Mouse (Mus musculus) right cerebral cortex, postnatal 25 days (tissue): ENCODE measurements around the gene St6galnac4.

ENCODE experiments used
- DNase-seq: peaks from one replicate; pipeline ENCODE4 v3.0.0; 2022

Gene St6galnac4

DNA sequence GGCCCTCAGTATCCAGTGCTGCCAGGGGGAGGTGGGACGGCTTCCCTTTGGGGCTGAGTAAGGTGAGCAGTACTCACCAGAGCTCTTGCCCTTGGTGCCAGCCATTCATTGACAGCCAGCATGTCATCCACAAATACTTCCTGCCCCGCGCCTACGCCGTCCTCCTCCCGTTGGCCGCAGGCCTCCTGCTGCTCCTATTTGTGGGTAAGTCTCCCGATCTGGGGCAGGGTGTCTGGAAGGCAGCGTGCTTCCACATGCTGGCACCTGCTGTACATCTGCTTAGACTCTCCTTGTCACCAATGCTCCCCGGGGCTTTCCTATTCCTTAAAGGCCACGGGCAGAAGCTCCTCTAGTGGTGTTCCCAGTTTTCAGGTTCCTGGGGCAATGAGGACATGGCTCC lies 14.7 kb upstream of the St6galnac4 start:
- DNase-seq = no peak

DNA sequence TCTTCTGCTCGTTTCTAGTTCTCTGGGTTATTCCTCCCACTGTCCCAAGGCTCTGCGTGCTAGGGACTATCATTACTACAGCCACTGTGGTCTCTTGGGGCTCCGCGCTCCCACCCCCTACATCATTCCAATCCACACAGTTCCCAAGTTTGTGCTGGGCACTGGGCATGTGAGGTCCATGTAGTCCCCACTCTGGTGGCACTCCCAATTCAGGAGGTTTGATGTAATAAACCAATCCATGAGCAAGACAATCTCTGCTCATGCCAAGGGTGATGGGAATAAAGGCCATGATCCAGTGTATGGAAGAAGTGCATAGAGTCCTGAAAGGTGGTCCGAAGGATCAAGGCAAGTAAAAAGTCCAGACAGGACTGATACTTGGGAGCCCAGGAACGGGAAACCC lies 12.4 kb upstream of the St6galnac4 start, which contains the start of gene Pip5kl1:
Gene Pip5kl1 (plus strand): TSS at position 301 of the 400 bp plus-strand sequence.
- no peak for DNase-seq

DNA sequence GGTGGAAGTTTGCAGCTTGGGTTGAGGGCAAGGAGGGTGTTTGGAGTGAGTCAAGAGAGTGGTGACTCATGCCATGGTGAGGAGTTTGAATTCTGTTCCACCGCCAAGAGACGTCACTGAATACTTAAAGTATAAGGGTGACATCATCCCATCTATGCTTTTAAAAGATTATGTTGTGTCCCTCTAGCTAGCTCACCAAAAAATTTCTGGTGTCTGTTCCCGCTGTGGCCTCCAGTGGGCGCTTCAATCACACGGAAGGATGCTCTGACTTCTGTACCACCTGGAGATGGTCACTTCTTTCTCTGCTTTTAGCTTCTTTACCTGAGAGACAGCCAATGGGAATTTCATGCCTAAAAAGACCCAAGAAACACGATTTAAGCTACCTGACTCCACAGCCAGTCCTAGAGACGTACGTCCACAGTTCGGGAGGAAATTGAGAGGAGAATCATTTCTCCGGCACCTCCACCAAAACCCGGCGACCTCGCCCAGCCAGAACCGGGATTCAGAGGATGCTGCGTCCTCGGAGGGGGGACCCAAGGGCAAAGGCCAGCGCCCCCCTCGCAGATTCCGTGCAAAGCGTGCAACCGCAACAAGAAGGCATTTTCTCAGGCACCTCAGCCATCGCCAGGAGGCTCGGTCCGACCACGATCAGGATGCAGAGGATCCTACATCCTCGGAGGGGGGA lies 11.9 kb upstream of the St6galnac4 start:
- DNase-seq = peak; percentile 77

DNA sequence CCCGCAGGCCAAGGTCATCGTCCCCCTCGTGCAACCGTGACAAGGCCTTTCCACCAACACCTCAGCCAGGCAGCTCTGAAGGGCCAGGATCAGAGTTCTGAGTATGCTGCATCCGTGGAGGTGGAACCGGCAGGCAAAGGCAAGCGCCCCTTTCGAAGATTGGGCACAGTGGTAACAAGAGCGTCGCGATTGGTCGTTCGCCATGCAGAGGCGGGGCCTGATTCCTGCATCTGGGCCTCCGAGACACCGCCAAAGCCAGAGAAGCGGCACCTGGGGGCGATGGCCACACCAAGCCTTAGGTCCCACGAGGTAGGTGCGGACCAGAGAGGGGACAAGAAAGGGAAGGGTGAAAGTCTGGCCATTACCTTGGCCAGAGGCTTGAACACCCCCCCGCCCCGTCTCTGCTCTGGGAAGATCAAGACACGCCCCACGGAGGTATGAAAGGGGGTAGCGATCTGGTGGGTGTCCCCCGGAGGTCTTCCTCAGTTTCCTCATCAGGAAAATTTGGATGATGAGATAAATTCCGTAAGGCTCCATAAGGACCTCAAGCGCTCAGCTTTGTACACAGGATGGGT lies 11.2 kb upstream of the St6galnac4 start, which contains the start of gene 9430097D07Rik:
Gene 9430097D07Rik (minus strand): TSS at position 99 of the 575 bp plus-strand sequence.
- DNase-seq = peak; percentile 75

DNA sequence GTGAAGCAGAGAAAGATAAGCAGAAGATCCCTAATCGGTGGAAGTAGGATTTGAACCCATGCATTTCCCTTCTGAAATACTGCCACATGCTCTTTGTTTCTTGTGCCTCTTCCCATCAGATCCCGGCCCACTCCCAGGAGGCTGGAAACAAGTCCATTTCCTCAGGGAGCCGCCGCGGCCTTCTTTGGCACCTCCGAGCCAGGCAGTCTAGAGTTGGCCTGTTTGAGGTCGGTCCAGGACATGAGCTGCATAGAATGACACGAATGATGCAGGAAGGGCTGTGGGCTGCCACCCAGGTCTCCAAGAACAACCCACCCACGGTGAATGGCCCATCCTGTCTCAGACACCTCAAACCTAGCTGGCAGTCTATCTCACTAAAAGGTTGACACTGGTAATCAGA lies 10.4 kb upstream of the St6galnac4 start:
- DNase-seq = no peak

DNA sequence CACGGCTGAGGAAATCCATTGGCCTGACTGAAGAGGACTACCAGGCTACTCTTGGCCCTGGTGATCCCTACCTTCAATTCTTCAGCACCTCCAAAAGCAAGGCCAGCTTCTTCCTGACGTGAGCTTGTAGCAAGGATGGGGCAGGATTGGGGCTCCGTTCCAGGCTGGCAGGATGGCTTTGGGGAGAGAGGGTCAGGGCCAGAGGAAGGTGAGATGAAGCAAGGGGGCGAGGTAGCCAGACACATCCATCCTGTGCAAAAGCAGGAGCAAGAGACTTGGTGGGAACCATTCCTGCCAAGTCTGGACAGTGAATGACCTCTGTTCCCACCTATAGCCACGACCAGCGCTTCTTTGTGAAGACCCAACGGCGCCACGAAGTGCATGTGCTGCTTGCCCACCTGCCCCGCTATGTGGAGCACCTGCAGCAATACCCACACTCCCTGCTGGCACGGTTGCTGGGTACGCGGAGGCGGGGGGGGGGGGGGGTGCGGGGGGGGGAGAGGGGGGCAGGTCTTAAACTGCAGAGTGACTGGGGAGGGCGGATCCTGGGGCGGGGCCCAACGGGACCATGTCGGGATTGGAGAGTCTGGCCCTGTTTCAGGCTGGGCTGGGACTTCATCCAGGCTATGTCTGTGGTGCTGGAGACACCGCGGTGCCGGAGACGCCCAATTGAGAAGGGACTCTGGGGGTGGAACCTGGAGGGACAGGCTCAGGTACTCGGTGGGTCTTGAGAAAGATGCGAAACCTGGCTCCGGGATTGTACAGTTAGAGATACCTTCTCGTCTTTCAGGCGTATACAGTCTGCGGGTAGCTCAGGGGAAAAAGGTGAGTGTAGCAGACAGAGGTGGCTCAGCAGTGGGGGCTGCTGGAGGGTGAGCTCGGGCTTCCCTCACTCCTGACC lies 8.5 kb upstream of the St6galnac4 start:
- no peak for DNase-seq

DNA sequence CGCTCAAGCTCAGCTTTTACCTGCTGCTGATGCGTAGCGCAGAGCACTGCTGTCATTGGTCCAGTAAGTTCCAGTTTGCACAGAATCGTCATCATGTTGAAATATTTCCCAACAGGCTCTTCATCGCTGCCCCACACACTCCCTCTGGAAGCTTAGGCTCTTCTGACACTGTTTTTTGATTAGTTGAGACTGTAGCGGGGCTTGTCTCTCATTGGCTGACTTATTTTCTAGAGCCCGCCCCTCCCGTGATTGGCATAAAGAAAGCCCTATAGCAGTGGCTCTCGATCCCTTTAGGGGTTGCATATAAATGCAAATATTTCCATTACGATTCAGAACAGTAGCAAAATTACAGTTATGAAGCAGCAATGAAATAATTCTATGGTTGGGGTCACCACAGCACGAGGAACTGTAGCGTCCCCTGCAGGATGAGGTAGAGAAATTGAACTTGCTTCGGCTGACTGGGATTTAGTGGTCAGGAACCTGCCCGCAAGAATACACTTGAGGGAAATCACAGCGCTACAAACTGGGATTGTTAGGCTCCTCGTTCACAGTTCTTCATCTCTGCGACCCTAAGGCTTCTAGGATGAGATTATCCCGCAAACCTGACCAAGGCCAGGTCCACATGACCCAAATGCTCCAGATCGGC lies 5.3 kb upstream of the St6galnac4 start:
- peak; percentile 71 for DNase-seq

DNA sequence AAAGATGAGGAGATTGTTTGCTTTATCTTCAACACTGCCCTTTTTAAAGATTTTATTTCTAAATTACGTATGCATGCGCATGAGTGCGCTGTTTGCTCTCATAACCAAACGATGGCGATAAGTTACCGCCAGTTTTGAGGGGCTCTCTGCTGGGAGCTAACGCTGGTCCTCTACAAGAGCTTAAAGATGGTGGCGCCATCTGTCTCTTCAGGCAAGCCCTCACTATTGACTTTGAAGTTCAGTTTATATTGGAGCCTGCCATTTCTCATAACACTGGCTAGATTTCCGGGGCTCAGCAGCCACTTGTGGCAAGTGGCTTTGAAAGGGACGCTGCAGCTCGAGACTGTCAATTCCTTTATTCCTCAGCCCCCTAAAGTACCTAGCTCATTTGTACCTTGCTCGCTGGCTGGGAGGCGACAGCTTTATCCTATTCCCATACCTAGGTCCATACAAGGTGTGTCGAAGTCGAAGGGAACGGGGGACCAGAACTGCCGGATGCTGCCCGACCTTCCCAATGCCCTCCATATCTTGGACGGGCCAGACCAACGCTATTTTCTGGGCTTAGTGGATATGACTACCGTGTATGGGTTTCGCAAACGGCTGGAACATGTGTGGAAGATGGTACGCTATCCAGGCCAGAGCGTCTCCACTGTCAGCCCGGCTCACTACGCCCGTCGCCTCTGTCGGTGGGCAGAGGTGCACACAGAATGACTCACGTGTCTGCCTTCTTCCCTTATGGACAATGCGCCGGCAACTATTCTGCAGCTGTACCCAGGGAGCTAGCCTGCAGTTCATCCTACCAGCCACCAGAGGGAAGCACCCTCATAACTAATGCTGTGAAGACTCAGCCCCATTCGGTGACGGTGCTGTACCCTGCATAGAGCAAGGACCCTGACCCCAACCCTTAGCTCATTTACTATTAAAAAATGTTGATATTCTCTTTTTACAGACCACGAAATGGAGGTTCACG lies 3.8 kb upstream of the St6galnac4 start:
- peak; percentile 81 for DNase-seq

DNA sequence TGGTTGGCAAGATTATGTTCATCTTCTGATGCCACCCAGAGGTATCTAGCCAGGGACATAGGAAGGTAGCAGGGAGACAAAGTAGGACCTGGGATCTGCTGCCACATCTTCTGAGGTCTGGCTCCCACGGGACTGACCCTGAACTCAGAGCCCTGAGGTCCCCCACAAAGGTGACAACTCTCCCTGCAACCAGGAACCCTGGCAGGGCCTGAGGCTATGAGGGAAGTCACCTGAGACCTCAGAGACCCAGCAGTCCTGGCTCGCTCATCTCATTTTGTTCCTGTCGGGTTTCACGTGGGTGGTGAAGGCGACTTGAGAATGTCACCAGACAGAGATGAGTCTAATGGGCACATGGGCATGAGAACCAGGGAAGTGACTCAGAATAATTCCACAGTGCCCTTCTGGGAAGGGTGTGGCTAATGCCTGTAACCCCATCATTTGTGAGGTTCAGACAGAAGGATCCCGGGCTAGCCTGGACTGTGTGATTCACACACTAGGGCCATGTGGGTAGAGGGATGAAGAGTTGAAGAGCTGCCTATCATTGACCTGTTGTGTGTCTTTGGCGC lies 1.7 kb upstream of the St6galnac4 start:
- no peak for DNase-seq

DNA sequence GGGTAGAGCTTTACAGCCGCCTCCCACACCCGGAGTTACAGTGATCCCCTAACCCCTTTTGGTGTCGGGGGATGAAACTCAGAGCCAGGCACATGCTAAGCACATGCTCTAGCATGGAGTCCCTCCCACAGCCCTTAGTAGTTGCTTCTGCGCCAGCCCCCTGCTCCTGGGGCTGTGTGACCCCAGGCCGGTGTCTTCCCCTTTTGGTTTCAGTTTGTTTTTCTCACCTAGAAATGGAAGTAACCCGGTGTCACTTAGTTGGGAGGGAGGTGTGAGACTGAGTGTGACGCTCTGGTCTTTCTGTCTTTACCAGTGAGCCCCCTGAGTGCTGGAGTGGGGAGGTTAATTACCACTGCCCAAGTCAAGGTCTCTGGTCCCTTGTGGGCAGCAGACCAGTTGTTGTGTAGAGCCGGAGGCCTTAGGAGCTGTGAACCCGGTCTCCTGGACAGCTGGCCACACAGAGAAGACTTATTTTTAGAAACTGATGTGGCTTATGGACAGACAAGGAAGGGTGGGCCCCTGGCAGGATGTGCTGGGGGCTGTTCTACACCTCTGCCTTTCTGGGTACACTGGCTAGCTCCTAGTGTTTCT lies 931 bp downstream of the St6galnac4 start:
- DNase-seq = no peak

DNA sequence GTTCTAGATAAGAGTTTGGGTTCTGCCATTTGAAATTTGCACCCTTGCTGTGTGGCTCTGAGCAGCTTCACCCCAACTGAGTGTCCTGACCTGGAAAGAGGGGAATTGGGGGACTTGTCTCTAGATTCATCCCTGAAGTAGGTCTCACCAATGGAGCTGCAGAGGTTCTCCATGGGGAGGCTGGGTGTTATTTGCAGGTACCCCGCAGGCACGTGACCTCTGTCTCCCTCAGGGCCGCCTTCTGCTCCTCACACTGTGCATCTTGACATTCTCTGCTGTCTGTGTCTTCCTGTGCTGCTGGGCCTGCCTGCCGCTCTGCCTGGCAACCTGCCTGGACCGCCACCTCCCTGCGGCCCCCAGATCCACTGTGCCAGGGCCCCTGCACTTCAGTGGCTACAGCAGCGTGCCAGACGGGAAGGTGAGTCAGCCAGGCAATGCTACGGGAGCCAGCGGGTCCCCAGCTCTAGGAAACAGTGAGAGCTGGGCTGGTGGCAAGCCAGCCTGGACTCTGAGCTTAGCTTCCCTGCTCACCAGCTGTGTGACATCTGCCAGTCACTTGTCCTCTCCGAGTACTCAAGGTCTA lies 2.4 kb downstream of the St6galnac4 start:
- peak; percentile 55 for DNase-seq

DNA sequence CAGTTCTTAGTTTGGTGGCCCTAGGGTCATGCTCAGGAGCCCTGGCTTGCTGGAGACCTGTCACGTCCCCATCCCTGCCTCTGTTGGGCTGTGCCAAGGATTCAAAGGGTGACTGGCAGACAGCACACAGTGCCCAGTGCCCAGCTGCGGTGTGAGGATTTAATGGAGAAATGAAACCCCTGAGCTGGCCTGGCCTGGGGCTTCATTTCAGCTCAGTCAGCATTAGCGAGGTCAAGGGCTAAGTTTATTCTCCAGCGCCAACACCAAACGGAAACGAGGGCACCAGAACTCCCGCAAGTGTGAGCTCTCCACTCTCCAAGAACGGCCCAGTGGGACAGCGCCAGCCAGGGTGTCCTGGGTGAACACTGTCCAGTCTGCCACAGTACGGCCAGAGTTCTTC lies 3.3 kb downstream of the St6galnac4 start:
- DNase-seq = no peak

DNA sequence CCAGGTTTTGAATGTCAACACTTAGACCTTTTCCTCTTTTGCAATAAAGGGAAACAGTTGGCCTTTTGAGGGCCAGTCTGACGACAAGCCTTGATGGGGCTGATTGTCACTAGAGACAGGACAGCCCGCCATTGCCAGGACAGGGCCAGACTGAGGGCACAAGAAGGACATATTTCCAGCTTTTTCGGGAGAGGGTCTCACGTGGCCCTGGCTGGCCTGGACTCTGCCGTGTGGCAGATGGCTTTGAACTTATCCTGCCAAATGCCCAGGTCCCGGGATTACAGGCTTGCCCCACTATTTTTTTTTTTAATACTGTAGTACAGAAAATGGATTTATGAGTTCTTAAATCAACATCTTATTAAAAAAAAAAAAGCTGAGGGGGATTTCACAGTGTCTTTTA lies 4.4 kb downstream of the St6galnac4 start:
- DNase-seq = no peak

DNA sequence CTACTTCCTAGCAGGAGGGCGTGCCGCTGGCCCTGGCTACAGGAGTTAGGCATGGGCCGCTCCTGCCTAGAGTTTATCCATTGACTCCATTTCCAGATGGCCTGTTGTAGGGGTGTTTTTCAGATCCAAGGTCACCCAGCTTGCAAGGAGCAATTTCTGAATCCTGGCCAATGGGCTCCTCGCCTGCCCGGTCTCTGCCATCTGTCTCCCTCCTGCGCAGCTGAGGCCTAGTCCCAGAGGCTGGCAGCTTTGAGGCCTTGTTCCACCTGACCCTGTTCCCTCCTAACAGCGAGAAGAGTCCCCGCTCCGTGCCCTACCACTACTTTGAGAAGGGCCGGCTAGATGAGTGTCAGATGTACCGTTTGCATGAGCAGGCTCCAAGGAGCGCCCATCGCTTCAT lies 9.8 kb downstream of the St6galnac4 start:
- DNase-seq = no peak

DNA sequence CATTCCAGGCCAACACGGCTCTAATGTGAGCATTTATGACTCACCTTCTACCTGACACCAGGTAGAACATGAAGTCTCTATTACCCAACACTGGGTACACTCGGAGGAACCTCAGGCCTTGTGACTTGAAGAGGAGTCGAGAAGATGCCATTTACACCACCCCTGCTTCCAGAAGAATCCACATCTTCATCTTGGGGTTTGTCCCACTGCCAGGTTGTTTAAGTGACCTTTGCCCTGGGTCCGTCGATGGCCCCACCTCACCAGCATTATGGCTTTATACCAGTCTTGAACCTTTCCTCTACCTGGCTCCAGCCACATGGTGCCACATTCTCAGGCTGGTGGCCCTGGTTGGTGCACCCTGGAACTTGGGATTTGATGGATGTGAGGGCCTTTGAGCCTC lies 10.4 kb downstream of the St6galnac4 start:
- no peak for DNase-seq

DNA sequence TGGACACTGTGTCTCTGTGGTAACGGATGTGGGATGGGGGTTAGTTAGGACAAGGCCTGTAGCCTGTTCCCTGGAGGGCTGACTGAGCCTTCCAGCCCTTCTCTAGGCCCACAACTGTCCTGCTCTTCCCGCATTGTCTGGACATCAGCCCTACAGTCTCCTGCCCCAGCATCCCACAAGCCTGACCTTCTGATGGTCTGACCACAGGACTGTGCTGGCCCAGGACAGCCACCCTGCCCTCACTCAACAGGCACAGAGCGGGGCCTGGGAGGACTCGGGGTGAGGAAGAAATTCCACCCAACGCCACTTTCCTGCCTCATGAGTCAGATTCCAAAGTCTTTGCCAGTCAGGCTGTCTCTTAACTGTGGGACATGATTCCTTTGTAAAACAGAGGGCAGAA lies 10.8 kb downstream of the St6galnac4 start:
- DNase-seq = no peak

DNA sequence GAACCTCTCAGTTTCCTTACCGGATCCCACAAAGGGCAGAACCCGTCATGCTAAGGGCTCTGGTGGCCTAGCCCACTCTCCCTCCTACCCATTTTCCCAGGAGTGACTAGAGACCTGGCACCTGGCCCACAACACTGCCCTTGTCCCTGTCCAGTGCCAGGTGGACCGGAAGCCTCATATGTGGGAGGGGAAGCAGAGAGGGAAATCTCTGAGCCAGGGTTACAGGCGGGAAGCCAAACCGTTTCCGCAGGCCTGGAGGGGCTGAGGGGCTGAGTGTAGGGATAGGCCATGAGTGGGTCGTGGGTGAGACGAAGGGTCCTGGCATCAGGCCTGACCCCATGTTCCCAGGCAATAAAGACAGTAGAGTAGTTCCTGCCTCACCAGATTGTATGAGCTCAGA lies 11.6 kb downstream of the St6galnac4 start:
- no peak for DNase-seq

DNA sequence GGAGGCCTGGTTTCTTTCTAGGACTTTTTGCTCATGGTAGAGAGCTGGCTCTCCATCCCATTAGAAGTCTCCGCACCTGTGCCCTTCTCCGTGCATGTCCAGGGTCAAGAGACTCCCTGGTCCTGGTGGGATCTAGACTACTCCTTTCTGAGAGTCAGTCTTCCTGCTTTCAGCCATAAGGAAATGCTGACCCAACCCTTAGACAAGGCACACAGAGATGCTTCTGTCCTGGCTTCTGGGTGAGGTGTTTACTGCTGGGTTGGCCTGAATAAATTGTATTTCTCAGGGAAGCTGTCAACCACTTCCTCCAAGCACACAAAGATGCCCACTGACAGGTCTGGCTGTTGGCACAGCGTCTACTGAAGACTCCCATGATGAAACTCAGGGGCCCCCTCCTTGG lies 12.5 kb downstream of the St6galnac4 start, which contains the start of gene St6galnac6:
Gene St6galnac6 (plus strand): TSS at position 301 of the 400 bp plus-strand sequence.
- no peak for DNase-seq

DNA sequence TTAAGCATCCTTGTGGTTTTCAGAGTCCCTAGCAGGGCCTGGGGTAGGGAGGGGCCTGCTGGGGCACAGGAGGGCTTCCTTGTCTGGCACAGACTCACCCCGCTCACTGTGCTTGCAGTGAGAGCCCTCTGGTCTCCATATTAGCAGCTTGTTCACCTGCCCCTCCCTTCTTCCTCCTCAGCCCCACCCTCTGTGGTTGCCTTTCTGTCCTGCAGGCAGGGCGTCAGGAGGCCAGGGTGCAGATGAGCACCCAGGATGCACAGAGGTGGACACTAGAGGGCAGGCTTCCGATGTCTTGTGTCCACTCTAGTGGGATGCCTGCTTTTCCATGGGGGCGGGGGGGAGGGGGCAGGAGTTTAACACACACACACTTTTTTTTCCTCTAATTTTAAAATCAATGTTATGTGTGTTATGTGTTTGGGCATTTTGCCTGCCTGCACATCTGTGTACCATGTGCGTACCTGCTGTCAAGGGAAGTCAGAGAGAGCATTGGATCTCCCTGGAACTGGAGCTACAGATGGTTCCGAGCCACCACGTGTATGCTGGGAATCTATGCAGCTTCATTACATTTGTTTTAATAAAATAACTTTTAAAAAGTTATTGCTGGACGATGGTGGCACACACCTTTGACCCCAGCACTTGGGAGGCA lies 14.6 kb downstream of the St6galnac4 start:
- no peak for DNase-seq

DNA sequence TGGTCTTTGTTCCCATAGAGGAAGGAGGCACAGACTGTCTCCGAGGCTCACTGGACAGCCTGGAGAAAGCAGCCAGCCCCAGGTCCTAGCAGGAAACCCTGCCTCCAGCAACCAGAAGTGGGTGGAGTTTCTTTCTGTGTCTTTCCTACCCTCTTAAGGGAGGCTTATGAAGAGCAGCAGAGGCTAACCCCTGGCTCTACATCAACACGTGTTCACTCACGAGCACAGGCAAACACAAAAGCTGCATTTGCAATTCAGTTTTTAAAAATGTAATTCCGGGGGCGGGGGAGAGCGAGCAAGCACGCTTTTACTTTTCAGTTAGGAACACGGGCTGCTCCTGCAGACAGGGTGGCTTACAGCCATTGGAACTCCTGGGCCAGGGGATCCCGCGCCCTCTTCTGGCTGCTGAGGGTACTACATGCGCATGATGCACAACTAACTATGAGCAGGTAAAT lies 15.7 kb downstream of the St6galnac4 start:
- DNase-seq = peak; percentile 85
